Mouse (Mus musculus) kidney, embryonic 16.5 days (tissue): ENCODE measurements around the gene Ybey. TPM values are rescaled to one million over a fixed set of nuclear protein-coding genes. Genes with fewer than 3 reads are reported as not detected.

ENCODE experiments used
- ATAC-seq: fragments of 200-750 bp; cut with Nextera tagmentation; 2 replicates; pipeline ENCODE4 v1.8.0; 2017; ENCODE audit warnings: moderate TSS enrichment; ENCODE audit not compliant: low FRiP score, low TSS enrichment
- H3K27ac ChIP-seq: fragments of 300-500 bp; sonication (generic); 2 replicates; pipeline ENCODE4 v1.5.1; 2014; ENCODE audit warnings: low read length
- H3K27me3 ChIP-seq: fragments of 300-500 bp; sonication (generic); 2 replicates; pipeline ENCODE4 v1.6.1; 2014; ENCODE audit warnings: low read length, control low read depth, mixed read lengths; ENCODE audit not compliant: insufficient read depth
- H3K36me3 ChIP-seq: fragments of 300-500 bp; sonication (generic); 2 replicates; pipeline ENCODE4 v1.6.1; 2014; ENCODE audit warnings: low read length, control low read depth, mixed read lengths; ENCODE audit not compliant: insufficient read depth
- H3K4me1 ChIP-seq: fragments of 300-500 bp; sonication (generic); 2 replicates; pipeline ENCODE4 v1.6.1; 2014; ENCODE audit warnings: low read length, control low read depth, mixed read lengths; ENCODE audit not compliant: insufficient read depth
- H3K4me2 ChIP-seq: fragments of 300-500 bp; sonication (generic); replicated peaks from 2 replicates; pipeline ENCODE4 v1.6.1; 2014; ENCODE audit warnings: low read depth, low read length
- H3K4me3 ChIP-seq: fragments of 300-500 bp; sonication (generic); 2 replicates; pipeline ENCODE4 v1.5.1; 2014; ENCODE audit warnings: mild to moderate bottlenecking, low read length
- H3K9ac ChIP-seq: fragments of 300-500 bp; sonication (generic); replicated peaks from 2 replicates; pipeline ENCODE4 v1.6.1; 2014; ENCODE audit warnings: low read length
- H3K9me3 ChIP-seq: fragments of 300-500 bp; sonication (generic); 2 replicates; pipeline ENCODE4 v1.6.1; 2016; ENCODE audit warnings: low read length, control low read depth
- WGBS: fragments of 180-500 bp; shearing (Covaris S2); extraction: QIAGEN DNeasy Blood & Tissue Kit; methylation state at CpG from one replicate; pipeline ENCODE4 v1.1.7; 2014; 5-methylcytosine and 5-hydroxymethylcytosine counted together
- polyA plus RNA-seq: library from polyadenylated mRNA; unstranded; fragments of >200 nt; fragmentation: Nextera tagmentation; extraction: Ambion mirVana; gene quantifications from 2 replicates; pipeline ENCODE4 v1.2.1, GENCODE M21; 2015

Gene Ybey
- polyA plus RNA-seq, 1 experiment from 2014 or later, result 7.5 TPM

DNA sequence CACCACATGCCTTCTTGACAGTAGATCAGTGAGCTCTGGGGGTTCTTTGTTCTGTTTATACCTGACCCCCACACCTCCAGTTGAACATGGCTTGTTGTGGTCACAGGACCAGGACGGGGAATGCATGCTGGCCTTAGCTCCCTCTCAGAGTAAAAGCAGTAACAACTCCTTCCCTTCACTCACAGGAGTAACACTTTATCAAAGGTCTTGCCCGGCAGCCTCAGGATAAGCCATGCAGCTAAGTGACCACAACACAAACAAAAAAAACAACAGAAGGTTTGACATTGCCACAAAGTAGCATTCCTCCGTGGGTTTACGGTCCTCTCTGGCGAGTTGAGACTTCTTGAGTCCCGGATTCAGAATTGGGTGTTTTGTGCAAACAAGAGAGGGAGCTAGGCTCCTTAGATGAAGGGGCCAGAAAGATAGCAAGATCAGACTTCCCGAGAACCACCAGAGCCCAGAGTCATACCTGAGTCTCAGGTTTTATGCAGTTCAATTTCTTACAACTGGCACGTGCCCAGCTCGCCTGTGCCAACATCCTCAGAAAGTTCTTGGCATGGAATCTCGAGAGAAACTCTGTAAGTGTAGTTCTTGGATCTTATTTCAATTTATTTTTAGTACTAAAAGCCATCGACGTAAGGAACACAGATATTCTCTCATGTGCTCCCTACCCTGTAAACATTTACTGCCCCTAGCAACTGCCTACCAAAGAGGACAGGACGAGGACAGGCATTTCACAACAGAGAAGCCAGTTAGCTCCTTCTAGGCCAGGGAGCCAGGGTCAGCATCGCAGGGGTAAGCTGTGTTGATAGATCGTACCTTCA lies 21.3 kb downstream of the Ybey start:
- Histone ChIP-seq H3K9me3 (no peaks in the 10 kb centered on the region), H3K27me3 (no peaks in the 10 kb centered on the region), H3K36me3 (no peaks in the 10 kb centered on the region), H3K4me2 (no peak overlapping the region), H3K27ac (no peak overlapping the region), H3K4me1 (peaks cover 8% of the 10 kb centered on the region; the same call in 1 of the 2 replicates), H3K4me3 (no peak overlapping the region), H3K9ac (no peak overlapping the region)
- ATAC-seq, result no peak
- 80% methylated on average over 15 of the region's 15 CpGs for WGBS

- ATAC-seq, result no peak
- no peak overlapping the region for H3K4me2 ChIP-seq
- H3K27ac ChIP-seq, result no peak overlapping the region
- 66% methylated on average over 4 of the region's 4 CpGs for WGBS
- no peaks in the 10 kb centered on the region for H3K9me3 ChIP-seq
- no peak overlapping the region for H3K4me3 ChIP-seq
- no peaks in the 10 kb centered on the region for H3K36me3 ChIP-seq
- H3K9ac ChIP-seq, result no peak overlapping the region
- no peaks in the 10 kb centered on the region for H3K27me3 ChIP-seq
- peaks cover 16% of the 10 kb centered on the region for H3K4me1 ChIP-seq
Measured at GRCm38 (mm10) chr10:76445996-76446681, 22.8 kb downstream of the Ybey start.

DNA sequence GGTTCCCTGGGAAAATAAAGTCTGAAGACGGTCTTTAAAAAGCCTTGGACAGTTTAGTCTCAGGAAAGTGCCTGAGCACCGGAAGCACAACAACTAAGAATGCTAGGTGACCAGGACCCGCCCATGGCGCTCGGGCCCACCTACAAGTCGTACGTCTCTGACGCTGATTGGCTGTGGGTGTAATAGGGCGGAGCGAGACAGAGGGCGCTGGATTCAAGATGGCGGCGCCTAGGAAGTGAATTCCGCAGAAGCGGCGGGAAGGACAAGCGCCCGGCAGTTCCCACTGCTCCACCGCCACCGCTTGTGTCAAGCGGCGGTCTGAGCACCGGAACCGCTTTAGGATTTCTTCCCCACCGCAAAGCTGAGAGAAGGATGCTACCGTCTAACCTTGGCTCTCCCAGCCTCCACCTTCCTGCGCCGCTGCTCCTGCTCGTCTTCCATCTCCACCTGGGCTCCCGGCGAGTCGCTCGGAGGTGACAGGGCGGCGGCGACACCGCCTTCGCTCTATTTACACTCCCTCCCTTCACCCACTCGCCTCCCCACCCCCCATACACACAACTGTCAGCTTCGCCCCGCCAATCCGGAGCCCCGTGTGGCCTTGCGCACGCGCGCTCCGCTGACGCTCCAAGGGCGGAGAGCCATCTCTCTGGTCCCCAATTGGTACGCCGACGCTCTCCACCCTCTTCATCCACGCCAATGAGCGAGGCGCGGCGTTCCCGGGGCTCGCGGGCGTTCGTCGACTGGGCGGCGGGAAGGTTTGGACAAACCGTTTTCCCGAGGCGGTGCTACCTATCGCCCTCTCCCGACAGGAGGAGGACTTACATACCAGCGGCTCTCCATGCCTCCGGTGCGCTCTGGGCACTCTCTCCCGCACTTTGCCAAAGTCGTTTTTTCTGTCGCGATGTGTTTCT lies 26.5 kb downstream of the Ybey start, which contains the start of gene Pcnt:
TSS of gene Pcnt (minus strand) at position 609 of the 911 bp plus-strand sequence.
- peak; percentile 99 for ATAC-seq
- Histone ChIP-seq H3K4me2 (peak within 1 kb of the TSS; percentile 84), H3K4me1 (peaks cover 16% of the 10 kb centered on the region), H3K36me3 (peaks cover 17% of the 10 kb centered on the region), H3K27me3 (no peaks in the 10 kb centered on the region), H3K9me3 (no peaks in the 10 kb centered on the region), H3K4me3 (peak within 1 kb of the TSS; percentile 93), H3K9ac (peak within 1 kb of the TSS; percentile 89), H3K27ac (peak within 1 kb of the TSS; percentile 98)
- WGBS, result under 1% methylated on average over 77 of the region's 78 CpGs

- Histone ChIP-seq H3K4me1 (peaks cover 16% of the 10 kb centered on the region), H3K9me3 (no peaks in the 10 kb centered on the region), H3K27ac (no peak within 1 kb of the TSS), H3K4me3 (no peak within 1 kb of the TSS), H3K27me3 (no peaks in the 10 kb centered on the region), H3K4me2 (no peak within 1 kb of the TSS), H3K9ac (no peak within 1 kb of the TSS), H3K36me3 (peaks cover 32% of the 10 kb centered on the region)
- 96% methylated on average over 17 of the region's 17 CpGs for WGBS
- ATAC-seq, result no peak
Measured at GRCm38 (mm10) chr10:76440281-76440680, 28.6 kb downstream of the Ybey start, which contains the start of gene AC141477.1. Gene AC141477.1 (minus strand): TSS chr10:76440444.

DNA sequence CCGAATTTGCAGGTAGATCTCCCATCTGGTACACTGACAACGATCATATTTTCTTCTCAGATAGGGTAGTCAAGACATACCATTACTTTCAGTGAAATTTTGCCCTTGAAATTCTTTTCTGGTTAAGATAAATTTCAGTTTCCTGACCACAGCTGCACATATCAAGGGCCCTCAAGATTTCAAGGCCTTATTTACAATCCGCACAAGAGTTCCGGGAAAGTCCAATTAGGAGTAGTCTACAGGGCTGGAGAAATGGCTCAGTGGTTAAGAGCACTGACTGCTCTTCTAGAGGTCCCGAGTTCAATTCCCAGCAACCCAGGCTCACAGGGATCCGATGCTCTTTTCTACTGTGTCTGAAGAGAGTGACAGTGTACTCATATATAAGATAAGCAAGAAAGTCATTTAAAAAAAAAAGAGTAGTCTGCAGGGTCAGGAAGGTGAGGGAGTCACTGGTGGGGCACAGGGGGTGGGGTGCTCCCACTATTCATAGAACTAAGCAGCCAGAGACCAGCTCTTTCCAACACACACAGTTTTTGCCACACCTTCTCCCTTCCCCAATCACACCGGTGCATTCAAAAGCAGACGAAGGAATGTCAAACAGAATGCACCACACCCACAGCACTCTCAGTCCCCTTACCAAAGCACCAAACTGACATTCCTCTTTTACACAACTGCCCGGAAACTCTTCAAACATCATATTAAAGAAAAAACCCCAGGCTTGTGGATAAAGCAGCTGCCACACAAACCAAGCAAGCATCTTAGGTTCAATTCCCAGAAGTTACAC lies 29.6 kb downstream of the Ybey start:
- ATAC-seq, result no peak
- H3K9me3 ChIP-seq, result no peaks in the 10 kb centered on the region
- no peak overlapping the region for H3K4me2 ChIP-seq
- no peak overlapping the region for H3K9ac ChIP-seq
- no peak overlapping the region for H3K27ac ChIP-seq
- WGBS, result 95% methylated on average over 9 of the region's 9 CpGs
- H3K36me3 ChIP-seq, result peaks cover 38% of the 10 kb centered on the region
- H3K27me3 ChIP-seq, result no peaks in the 10 kb centered on the region
- H3K4me1 ChIP-seq, result peaks cover 16% of the 10 kb centered on the region
- H3K4me3 ChIP-seq, result no peak overlapping the region

GRCm38 (mm10) chr10:76433925-76434324 lies 35.0 kb downstream of the Ybey start:
- WGBS, result 94% methylated on average over 11 of the region's 11 CpGs

DNA sequence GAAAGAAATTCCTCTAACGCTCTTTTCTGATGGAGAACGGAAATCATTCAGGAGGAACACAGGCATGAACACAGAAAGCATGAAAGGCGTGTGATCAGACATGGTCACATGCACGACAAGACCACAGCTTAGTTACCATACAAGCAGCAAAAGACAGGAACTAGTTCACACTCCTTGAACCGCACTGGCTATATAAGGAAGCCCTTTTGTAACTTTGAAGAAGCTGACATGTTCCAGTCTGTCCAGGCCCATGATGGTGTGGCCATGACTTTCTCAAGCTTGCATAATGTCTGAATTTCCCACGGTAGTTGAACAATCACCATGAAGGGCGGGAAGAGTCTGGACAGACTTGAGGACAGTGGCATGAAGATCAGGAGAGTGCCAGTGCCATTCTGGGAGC lies 43.2 kb downstream of the Ybey start:
- Histone ChIP-seq H3K9ac (no peak overlapping the region), H3K27ac (no peak overlapping the region), H3K4me1 (no peaks in the 10 kb centered on the region), H3K36me3 (peaks cover 83% of the 10 kb centered on the region), H3K4me3 (no peak overlapping the region), H3K27me3 (no peaks in the 10 kb centered on the region), H3K4me2 (no peak overlapping the region), H3K9me3 (no peaks in the 10 kb centered on the region)
- 92% methylated on average over 7 of the region's 7 CpGs for WGBS
- ATAC-seq, result no peak

More at GRCm38 (mm10) chr10:76433925-76434324, 35.0 kb downstream of the Ybey start:
- Histone ChIP-seq H3K36me3 (peaks cover 78% of the 10 kb centered on the region), H3K4me1 (no peaks in the 10 kb centered on the region), H3K27me3 (no peaks in the 10 kb centered on the region), H3K9ac (no peak overlapping the region), H3K4me2 (no peak overlapping the region), H3K9me3 (no peaks in the 10 kb centered on the region), H3K4me3 (no peak overlapping the region), H3K27ac (no peak overlapping the region)
- no peak for ATAC-seq

GRCm38 (mm10) chr10:76416811-76417210 lies 52.1 kb downstream of the Ybey start:
- no peak for ATAC-seq
- H3K9ac ChIP-seq, result no peak overlapping the region
- no peaks in the 10 kb centered on the region for H3K9me3 ChIP-seq
- no peak overlapping the region for H3K4me2 ChIP-seq
- H3K27me3 ChIP-seq, result no peaks in the 10 kb centered on the region
- no peak overlapping the region for H3K27ac ChIP-seq
- WGBS, result 81% methylated on average over 12 of the region's 12 CpGs
- H3K4me3 ChIP-seq, result no peak overlapping the region
- no peaks in the 10 kb centered on the region for H3K4me1 ChIP-seq
- H3K36me3 ChIP-seq, result peaks cover 63% of the 10 kb centered on the region
